Mouse (Mus musculus) stomach, embryonic 16.5 days (tissue): ENCODE results near the gene Ccn5. TPM values are rescaled to one million over a fixed set of nuclear protein-coding genes. Genes with fewer than 3 reads are reported as not detected.
A peak's percentile ranks its signal among the peaks of the same experiment; 100 is the strongest.

Experiments
- ATAC-seq: fragments of 200-750 bp; cut with Nextera tagmentation; 2 replicates; pipeline ENCODE4 v1.8.0; 2017; ENCODE audit warnings: moderate number of reproducible peaks, moderate TSS enrichment; ENCODE audit not compliant: insufficient read depth, low FRiP score
- H3K27ac ChIP-seq: fragments of 300-500 bp; sonication (generic); 2 replicates; pipeline ENCODE4 v1.5.1; 2014; ENCODE audit warnings: low read length
- H3K27me3 ChIP-seq: fragments of 300-500 bp; sonication (generic); 2 replicates; pipeline ENCODE4 v1.6.1; 2014; ENCODE audit warnings: low read length, control low read depth, mixed read lengths; ENCODE audit not compliant: control insufficient read depth, insufficient read depth
- H3K36me3 ChIP-seq: fragments of 300-500 bp; sonication (generic); 2 replicates; pipeline ENCODE4 v1.6.1; 2014; ENCODE audit warnings: low read length; ENCODE audit not compliant: control insufficient read depth, insufficient read depth
- H3K4me1 ChIP-seq: fragments of 300-500 bp; sonication (generic); 2 replicates; pipeline ENCODE4 v1.6.1; 2014; ENCODE audit warnings: low read length, control low read depth, mixed read lengths; ENCODE audit not compliant: control insufficient read depth, insufficient read depth
- H3K4me2 ChIP-seq: fragments of 300-500 bp; sonication (generic); 2 replicates; pipeline ENCODE4 v1.6.1; 2014; ENCODE audit warnings: low read depth, low read length, mixed read lengths
- H3K4me3 ChIP-seq: fragments of 300-500 bp; sonication (generic); replicated peaks from 2 replicates; pipeline ENCODE4 v1.5.1; 2014; ENCODE audit warnings: mild to moderate bottlenecking, low read length
- H3K9ac ChIP-seq: fragments of 300-500 bp; sonication (generic); 2 replicates; pipeline ENCODE4 v1.6.1; 2014; ENCODE audit warnings: low read length
- H3K9me3 ChIP-seq: fragments of 300-500 bp; sonication (generic); replicated peaks from 2 replicates; pipeline ENCODE4 v1.6.1; 2016; ENCODE audit warnings: low read length, control low read depth; ENCODE audit not compliant: control insufficient read depth
- WGBS: fragments of 180-500 bp; shearing (Covaris S2); extraction: QIAGEN DNeasy Blood & Tissue Kit; methylation state at CpG from one replicate; pipeline ENCODE4 v1.1.7; 2014; 5-methylcytosine and 5-hydroxymethylcytosine counted together
- polyA plus RNA-seq: library from polyadenylated mRNA; unstranded; fragments of >200 nt; fragmentation: Nextera tagmentation; extraction: Ambion mirVana; gene quantifications from 2 replicates; pipeline ENCODE4 v1.2.1, GENCODE M21; 2015

Ccn5 gene
- polyA plus RNA-seq, 1 experiment from 2014 or later, result 0.15 TPM

- 84% methylated on average over 1 of the region's 1 CpGs for WGBS
- Histone ChIP-seq H3K36me3 (no peaks in the 10 kb centered on the region), H3K4me1 (no peaks in the 10 kb centered on the region), H3K9me3 (no peaks in the 10 kb centered on the region), H3K4me3 (no peak overlapping the region), H3K4me2 (no peak overlapping the region), H3K9ac (no peak overlapping the region), H3K27ac (no peak overlapping the region), H3K27me3 (no peaks in the 10 kb centered on the region)
- no peak for ATAC-seq
These were observed 5.2 kb downstream of the Ccn5 start for GRCm38 (mm10) chr2:163825861-163826260.

DNA sequence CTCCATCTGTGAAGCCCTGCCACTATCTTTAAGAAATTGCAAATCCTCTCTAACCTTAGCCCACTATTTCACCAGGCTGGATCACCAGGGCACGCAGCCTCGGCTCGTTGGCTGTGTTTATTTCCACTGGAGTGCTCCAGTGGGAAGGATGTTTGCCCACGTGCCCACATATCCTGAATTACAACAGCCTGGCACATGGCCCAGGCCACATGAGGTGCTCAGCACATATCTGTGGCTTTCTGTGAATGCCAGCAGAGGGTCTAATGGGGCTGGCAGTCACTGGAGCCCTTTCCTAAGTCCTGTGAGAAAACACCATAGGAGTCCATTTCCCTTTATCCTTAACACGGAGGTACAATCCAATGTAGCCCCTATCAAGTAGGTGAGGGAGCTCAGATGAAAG, 5.8 kb downstream of the Ccn5 start:
- Histone ChIP-seq H3K4me3 (no peak overlapping the region), H3K36me3 (no peaks in the 10 kb centered on the region), H3K27ac (no peak overlapping the region), H3K4me2 (no peak overlapping the region), H3K9ac (no peak overlapping the region), H3K27me3 (no peaks in the 10 kb centered on the region), H3K9me3 (no peaks in the 10 kb centered on the region), H3K4me1 (no peaks in the 10 kb centered on the region)
- ATAC-seq, result no peak
- WGBS, result 68% methylated on average over 5 of the region's 5 CpGs

GRCm38 (mm10) chr2:163831163-163831562, 10.5 kb downstream of the Ccn5 start:
- no peak for ATAC-seq
- no peak overlapping the region for H3K27ac ChIP-seq
- H3K36me3 ChIP-seq, result no peaks in the 10 kb centered on the region
- H3K4me1 ChIP-seq, result no peaks in the 10 kb centered on the region
- no peaks in the 10 kb centered on the region for H3K9me3 ChIP-seq
- WGBS, result 43% methylated on average over 1 of the region's 1 CpGs
- no peak overlapping the region for H3K4me2 ChIP-seq
- no peak overlapping the region for H3K9ac ChIP-seq
- H3K4me3 ChIP-seq, result no peak overlapping the region
- no peaks in the 10 kb centered on the region for H3K27me3 ChIP-seq

- Histone ChIP-seq H3K4me3 (no peak overlapping the region), H3K4me1 (no peaks in the 10 kb centered on the region), H3K4me2 (no peak overlapping the region), H3K27ac (no peak overlapping the region), H3K36me3 (no peaks in the 10 kb centered on the region), H3K27me3 (no peaks in the 10 kb centered on the region), H3K9ac (no peak overlapping the region), H3K9me3 (no peaks in the 10 kb centered on the region)
- no peak for ATAC-seq
- 25% methylated on average over 9 of the region's 9 CpGs for WGBS
These were observed 17.4 kb downstream of the Ccn5 start for GRCm38 (mm10) chr2:163838043-163838442.

- ATAC-seq, result no peak
- no peak overlapping the region for H3K4me3 ChIP-seq
- no peaks in the 10 kb centered on the region for H3K27me3 ChIP-seq
- 56% methylated on average over 6 of the region's 6 CpGs for WGBS
- no peak overlapping the region for H3K4me2 ChIP-seq
- no peaks in the 10 kb centered on the region for H3K36me3 ChIP-seq
- H3K27ac ChIP-seq, result no peak overlapping the region
- H3K9me3 ChIP-seq, result no peaks in the 10 kb centered on the region
- H3K9ac ChIP-seq, result no peak overlapping the region
- H3K4me1 ChIP-seq, result no peaks in the 10 kb centered on the region
These were observed 18.9 kb downstream of the Ccn5 start for GRCm38 (mm10) chr2:163839519-163839918.

DNA sequence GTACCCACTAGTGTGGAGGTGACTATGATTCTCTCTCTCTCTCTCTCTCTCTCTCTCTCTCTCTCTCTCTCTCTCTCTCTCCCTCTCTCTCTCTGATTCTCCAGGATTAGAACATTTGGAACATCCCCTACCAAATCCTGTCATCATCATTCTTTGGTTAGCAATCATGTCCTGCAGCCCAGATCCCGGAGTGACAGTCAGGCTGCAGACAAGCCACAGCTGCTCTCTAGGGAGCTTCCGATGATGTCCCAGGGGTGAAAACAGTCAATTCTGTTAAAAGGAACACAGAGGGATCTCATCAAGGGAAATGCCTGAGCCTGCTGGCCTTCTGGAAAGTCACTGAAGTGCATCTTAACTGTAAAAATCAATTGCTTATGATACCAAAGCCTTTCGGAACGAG, 21.4 kb downstream of the Ccn5 start:
- H3K9me3 ChIP-seq, result no peaks in the 10 kb centered on the region
- H3K27me3 ChIP-seq, result no peaks in the 10 kb centered on the region
- no peak overlapping the region for H3K9ac ChIP-seq
- no peaks in the 10 kb centered on the region for H3K4me1 ChIP-seq
- no peaks in the 10 kb centered on the region for H3K36me3 ChIP-seq
- no peak overlapping the region for H3K4me3 ChIP-seq
- no peak for ATAC-seq
- no peak overlapping the region for H3K27ac ChIP-seq
- 46% methylated on average over 4 of the region's 4 CpGs for WGBS
- H3K4me2 ChIP-seq, result no peak overlapping the region

GRCm38 (mm10) chr2:163853461-163853901, 32.8 kb downstream of the Ccn5 start, which contains the start of gene Kcnk15:
TSS of gene Kcnk15 (plus strand) at chr2:163853651.
- peaks cover 4% of the 10 kb centered on the region; the same call in 1 of the 2 replicates for H3K4me1 ChIP-seq
- H3K36me3 ChIP-seq, result no peaks in the 10 kb centered on the region
- peak within 1 kb of the TSS; percentile 27 for H3K4me3 ChIP-seq
- under 1% methylated on average over 38 of the region's 38 CpGs for WGBS
- H3K9ac ChIP-seq, result no peak within 1 kb of the TSS
- H3K4me2 ChIP-seq, result peak within 1 kb of the TSS; percentile 38
- H3K9me3 ChIP-seq, result no peaks in the 10 kb centered on the region
- no peak for ATAC-seq
- H3K27me3 ChIP-seq, result peaks cover 66% of the 10 kb centered on the region
- no peak within 1 kb of the TSS for H3K27ac ChIP-seq

DNA sequence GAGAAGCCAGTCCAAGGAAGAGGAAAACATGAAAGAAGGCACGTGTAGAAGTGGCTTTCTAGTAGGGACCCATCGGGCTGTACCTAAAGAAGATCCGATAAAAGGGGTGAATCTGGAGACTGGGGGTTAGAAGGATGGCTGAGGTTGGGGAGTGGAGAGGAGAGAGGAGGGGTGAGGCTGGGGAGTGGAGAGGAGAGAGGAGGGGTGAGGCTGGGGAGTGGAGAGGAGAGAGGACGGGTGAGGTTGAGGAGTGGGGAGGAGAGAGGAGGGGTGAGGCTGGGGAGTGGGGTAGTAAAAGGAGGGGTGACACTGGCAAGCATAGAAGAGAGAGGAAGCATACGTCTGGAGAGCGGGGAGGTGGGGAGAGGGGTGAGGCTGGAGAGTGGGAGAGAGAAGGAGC, 36.6 kb downstream of the Ccn5 start:
- WGBS, result 79% methylated on average over 6 of the region's 6 CpGs
- H3K4me2 ChIP-seq, result no peak overlapping the region
- no peak overlapping the region for H3K27ac ChIP-seq
- peaks cover 4% of the 10 kb centered on the region; the same call in 1 of the 2 replicates for H3K4me1 ChIP-seq
- ATAC-seq, result peak; percentile 56
- H3K36me3 ChIP-seq, result no peaks in the 10 kb centered on the region
- no peaks in the 10 kb centered on the region for H3K9me3 ChIP-seq
- no peak overlapping the region for H3K9ac ChIP-seq
- peaks cover 42% of the 10 kb centered on the region for H3K27me3 ChIP-seq
- no peak overlapping the region for H3K4me3 ChIP-seq

DNA sequence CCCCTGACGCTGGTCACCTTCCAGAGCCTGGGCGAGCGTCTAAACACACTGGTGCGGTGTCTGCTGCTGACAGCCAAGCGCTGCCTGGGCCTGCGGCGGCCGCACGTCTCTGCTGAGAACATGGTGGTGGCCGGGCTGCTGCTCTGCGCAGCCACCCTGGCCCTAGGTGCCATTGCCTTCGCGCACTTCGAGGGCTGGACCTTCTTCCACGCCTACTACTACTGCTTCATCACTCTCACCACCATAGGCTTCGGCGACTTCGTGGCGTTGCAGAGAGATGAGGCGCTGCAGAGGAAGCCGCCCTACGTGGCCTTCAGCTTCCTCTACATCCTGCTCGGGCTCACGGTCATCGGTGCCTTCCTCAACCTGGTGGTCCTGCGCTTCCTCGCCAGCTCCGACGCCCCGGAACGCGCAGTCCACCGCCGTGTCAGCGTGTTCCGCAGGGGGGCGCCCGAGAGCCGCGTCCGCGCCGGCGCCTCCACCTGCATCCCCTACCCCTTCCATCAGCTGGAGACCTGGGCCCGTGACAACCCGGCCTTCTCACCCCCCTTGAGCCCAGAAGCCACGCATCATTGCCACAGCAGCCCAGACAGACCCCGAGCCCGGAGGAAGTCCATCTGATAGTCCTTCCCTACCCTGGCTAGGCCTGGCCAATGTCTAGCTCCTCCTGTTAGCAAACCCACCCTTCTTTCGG, 37.7 kb downstream of the Ccn5 start:
- no peak overlapping the region for H3K27ac ChIP-seq
- no peak overlapping the region for H3K4me3 ChIP-seq
- H3K9ac ChIP-seq, result no peak overlapping the region
- peak overlapping the region; percentile 22; the same call in 1 of the 2 replicates for H3K4me2 ChIP-seq
- no peaks in the 10 kb centered on the region for H3K36me3 ChIP-seq
- ATAC-seq, result no peak
- H3K9me3 ChIP-seq, result no peaks in the 10 kb centered on the region
- WGBS, result 12% methylated on average over 49 of the region's 50 CpGs
- peaks cover 4% of the 10 kb centered on the region; the same call in 1 of the 2 replicates for H3K4me1 ChIP-seq
- H3K27me3 ChIP-seq, result peaks cover 32% of the 10 kb centered on the region
